In genomic region chr2:180115279-180115678, GRCm38 (mm10) we compare ENCODE assay signal across 7 mouse cellular contexts. TPM values are rescaled to one million over a fixed set of nuclear protein-coding genes. Genes with fewer than 3 reads are reported as not detected.
A peak's percentile ranks its signal among the peaks of the same experiment; 100 is the strongest.
DNase-seq lines count a peak whose midpoint lies in the region; ATAC-seq and TF ChIP-seq lines count a peak whose summit lies in the region.

No protein-coding gene starts in this region.

- no peak for TF ChIP-seq POLR2A in lung, adult 2 months (IDR thresholded peaks at IDR 0.05; ENCODE audit: borderline replicate concordance, extremely low read depth, low read depth, low read length)

- H3K36me3 ChIP-seq in midbrain, embryonic 11.5 days (ENCODE audit: control insufficient read depth, insufficient read depth, low read length), result no peaks in the 10 kb centered on the region
- H3K36me3 ChIP-seq in midbrain, postnatal 0 days (ENCODE audit: insufficient read depth, low read length), result no peaks in the 10 kb centered on the region
- H3K36me3 ChIP-seq in heart, embryonic 15.5 days, result no peaks in the 10 kb centered on the region

- H3K9me3 ChIP-seq in midbrain, embryonic 11.5 days (ENCODE audit: control insufficient read depth, low read length), result no peaks in the 10 kb centered on the region
- no peaks in the 10 kb centered on the region for H3K9me3 ChIP-seq in midbrain, postnatal 0 days (ENCODE audit: low read length)
- no peaks in the 10 kb centered on the region for H3K9me3 ChIP-seq in heart, embryonic 15.5 days (replicated peaks)

- no peak for ATAC-seq in midbrain, embryonic 11.5 days (ENCODE audit: low FRiP score)
- no peak for ATAC-seq in midbrain, postnatal 0 days (ENCODE audit: low FRiP score)
- no peak for ATAC-seq in heart, embryonic 15.5 days (replicated peaks; ENCODE audit: insufficient number of reproducible peaks, insufficient read depth, low FRiP score, low read depth)
- ATAC-seq in inflammation-experienced regulatory T-cells, adult 6 months, result no peak

- no peaks in the 10 kb centered on the region for H3K27me3 ChIP-seq in midbrain, embryonic 11.5 days (ENCODE audit: control insufficient read depth, insufficient read depth, low read length)
- no peaks in the 10 kb centered on the region for H3K27me3 ChIP-seq in midbrain, postnatal 0 days (ENCODE audit: insufficient read depth, low read length)
- H3K27me3 ChIP-seq in heart, embryonic 15.5 days, result no peaks in the 10 kb centered on the region

- H3K4me3 ChIP-seq in midbrain, embryonic 11.5 days (ENCODE audit: low read depth, low read length), result no peak overlapping the region
- H3K4me3 ChIP-seq in midbrain, postnatal 0 days (ENCODE audit: low read depth, low read length), result no peak overlapping the region
- no peak overlapping the region for H3K4me3 ChIP-seq in heart, embryonic 15.5 days
- no peak overlapping the region for H3K4me3 ChIP-seq in lung, adult 2 months (replicated peaks; ENCODE audit: extremely low read depth, low read depth, low read length)

- H3K9ac ChIP-seq in midbrain, embryonic 11.5 days (ENCODE audit: low read length), result peak overlapping the region; percentile 14; the same call in 1 of the 2 replicates
- no peak overlapping the region for H3K9ac ChIP-seq in midbrain, postnatal 0 days (replicated peaks; ENCODE audit: low read length, poor library complexity, severe bottlenecking)
- H3K9ac ChIP-seq in heart, embryonic 15.5 days, result no peak overlapping the region

- DNase-seq in midbrain, embryonic 11.5 days (ENCODE audit: low spot score, missing footprints), result no peak
- DNase-seq in midbrain, postnatal 0 days (ENCODE audit: low spot score), result no peak
- peak; percentile 69 for DNase-seq in cerebellum, adult 9-11 months
- DNase-seq in lung, adult 2 months, result peak; percentile 77
- no peak for DNase-seq in retina, postnatal 1 day

- no peak overlapping the region for H3K4me2 ChIP-seq in midbrain, embryonic 11.5 days
- H3K4me2 ChIP-seq in midbrain, postnatal 0 days (ENCODE audit: low read depth, low read length, poor library complexity, severe bottlenecking), result no peak overlapping the region
- no peak overlapping the region for H3K4me2 ChIP-seq in heart, embryonic 15.5 days

- peaks cover 36% of the 10 kb centered on the region for H3K4me1 ChIP-seq in midbrain, embryonic 11.5 days (ENCODE audit: control insufficient read depth, insufficient read depth, low read length)
- H3K4me1 ChIP-seq in midbrain, postnatal 0 days (ENCODE audit: insufficient read depth, low read length), result peaks cover 21% of the 10 kb centered on the region
- H3K4me1 ChIP-seq in heart, embryonic 15.5 days (replicated peaks), result peaks cover 54% of the 10 kb centered on the region
- H3K4me1 ChIP-seq in lung, adult 2 months (ENCODE audit: control insufficient read depth, insufficient read depth, low read length), result peaks cover 47% of the 10 kb centered on the region

- no peak overlapping the region for H3K27ac ChIP-seq in midbrain, embryonic 11.5 days (ENCODE audit: low read depth, low read length)
- H3K27ac ChIP-seq in midbrain, postnatal 0 days (ENCODE audit: low read depth, low read length), result no peak overlapping the region; the same call in 1 of the 2 replicates
- peak overlapping the region; percentile 69 for H3K27ac ChIP-seq in heart, embryonic 15.5 days

- 53% methylated on average over 6 of the region's 6 CpGs for WGBS in midbrain, embryonic 11.5 days
- 23% methylated on average over 6 of the region's 6 CpGs for WGBS in midbrain, postnatal 0 days
- WGBS in heart, embryonic 15.5 days, result 9% methylated on average over 6 of the region's 6 CpGs
- WGBS in lung, adult 2 months, result 10% methylated on average over 6 of the region's 6 CpGs

- TF ChIP-seq CTCF in midbrain, postnatal 0 days (IDR thresholded peaks at IDR 0.05), result no peak
- TF ChIP-seq CTCF in lung, adult 2 months (IDR thresholded peaks at IDR 0.05; ENCODE audit: insufficient read depth, low read length), result no peak

RNA-seq across cellular contexts. Expression of gene Osbpl2, which starts 3.8 kb away (rescaled TPM):
- 43.3 and 46.3 TPM in 2 replicates for polyA plus RNA-seq in midbrain, embryonic 11.5 days (2014; fragmentation: Nextera tagmentation; extraction: Ambion mirVana)
- 52.6 and 67.5 TPM in 2 replicates for total RNA-seq in midbrain, postnatal 0 days (2014; rRNA removed)
- polyA plus RNA-seq in midbrain, postnatal 0 days (2015; fragmentation: Nextera tagmentation; extraction: Ambion mirVana), result 64.9 and 70.3 TPM in 2 replicates
- polyA plus RNA-seq in heart, embryonic 15.5 days (2015; fragmentation: Nextera tagmentation; extraction: Ambion mirVana), result 31.5 and 36.9 TPM in 2 replicates
- polyA plus RNA-seq in lung, adult 2 months (2012; rRNA removed), result 27.9 and 34.5 TPM in 2 replicates
- polyA plus RNA-seq in inflammation-experienced regulatory T-cells, adult 6 months (2017; shearing (Covaris generic)), result 10 to 100 TPM; 20.2 to 23.7 (median 21.9) TPM

RNA-seq across cellular contexts. Expression of gene Hrh3, which starts 11.0 kb away (rescaled TPM):
- polyA plus RNA-seq in midbrain, embryonic 11.5 days (2014; fragmentation: Nextera tagmentation; extraction: Ambion mirVana), result 3.0 and 3.2 TPM in 2 replicates
- 6.2 and 9.3 TPM in 2 replicates for total RNA-seq in midbrain, postnatal 0 days (2014; rRNA removed)
- 4.9 and 6.2 TPM in 2 replicates for polyA plus RNA-seq in midbrain, postnatal 0 days (2015; fragmentation: Nextera tagmentation; extraction: Ambion mirVana)
- not detected in 2 replicates for polyA plus RNA-seq in heart, embryonic 15.5 days (2015; fragmentation: Nextera tagmentation; extraction: Ambion mirVana)
- 0.10 and 0.15 TPM in 2 replicates for polyA plus RNA-seq in lung, adult 2 months (2012; rRNA removed)
- polyA plus RNA-seq in inflammation-experienced regulatory T-cells, adult 6 months (2017; shearing (Covaris generic)), result not detected

RNA-seq across cellular contexts. Expression of gene Mtg2, which starts 44.9 kb away (rescaled TPM):
- 29.8 and 30.3 TPM in 2 replicates for polyA plus RNA-seq in midbrain, embryonic 11.5 days (2014; fragmentation: Nextera tagmentation; extraction: Ambion mirVana)
- total RNA-seq in midbrain, postnatal 0 days (2014; rRNA removed), result 18.0 and 21.3 TPM in 2 replicates
- polyA plus RNA-seq in midbrain, postnatal 0 days (2015; fragmentation: Nextera tagmentation; extraction: Ambion mirVana), result 27.3 and 29.1 TPM in 2 replicates
- polyA plus RNA-seq in heart, embryonic 15.5 days (2015; fragmentation: Nextera tagmentation; extraction: Ambion mirVana), result 24.4 and 25.8 TPM in 2 replicates
- 15.2 and 17.1 TPM in 2 replicates for polyA plus RNA-seq in lung, adult 2 months (2012; rRNA removed)
- polyA plus RNA-seq in inflammation-experienced regulatory T-cells, adult 6 months (2017; shearing (Covaris generic)), result 10 to 100 TPM; 28.5 to 51.3 (median 40.1) TPM

RNA-seq across cellular contexts. Expression of gene Adrm1, which starts 56.0 kb away (rescaled TPM):
- polyA plus RNA-seq in midbrain, embryonic 11.5 days (2014; fragmentation: Nextera tagmentation; extraction: Ambion mirVana), result 170 and 171 TPM in 2 replicates
- total RNA-seq in midbrain, postnatal 0 days (2014; rRNA removed), result 98.2 and 105 TPM in 2 replicates
- 222 and 224 TPM in 2 replicates for polyA plus RNA-seq in midbrain, postnatal 0 days (2015; fragmentation: Nextera tagmentation; extraction: Ambion mirVana)
- polyA plus RNA-seq in heart, embryonic 15.5 days (2015; fragmentation: Nextera tagmentation; extraction: Ambion mirVana), result 123 and 139 TPM in 2 replicates
- 108 and 114 TPM in 2 replicates for polyA plus RNA-seq in lung, adult 2 months (2012; rRNA removed)
- polyA plus RNA-seq in inflammation-experienced regulatory T-cells, adult 6 months (2017; shearing (Covaris generic)), result 100 to 1,000 TPM in 1 of 3 experiments, 10 to 100 TPM in 2; 85.6 to 103 (median 86.1) TPM

Comparison
In these comparisons a context has a peak if more than half of its experiments do, and no peak if none do; other contexts are left out.
1. DNase-seq: peak in cerebellum, adult 9-11 months (single experiment) and lung, adult 2 months (single experiment); none in midbrain, embryonic 11.5 days (single experiment), midbrain, postnatal 0 days (single experiment) and retina, postnatal 1 day (single experiment).